In the genomic region with DNA sequence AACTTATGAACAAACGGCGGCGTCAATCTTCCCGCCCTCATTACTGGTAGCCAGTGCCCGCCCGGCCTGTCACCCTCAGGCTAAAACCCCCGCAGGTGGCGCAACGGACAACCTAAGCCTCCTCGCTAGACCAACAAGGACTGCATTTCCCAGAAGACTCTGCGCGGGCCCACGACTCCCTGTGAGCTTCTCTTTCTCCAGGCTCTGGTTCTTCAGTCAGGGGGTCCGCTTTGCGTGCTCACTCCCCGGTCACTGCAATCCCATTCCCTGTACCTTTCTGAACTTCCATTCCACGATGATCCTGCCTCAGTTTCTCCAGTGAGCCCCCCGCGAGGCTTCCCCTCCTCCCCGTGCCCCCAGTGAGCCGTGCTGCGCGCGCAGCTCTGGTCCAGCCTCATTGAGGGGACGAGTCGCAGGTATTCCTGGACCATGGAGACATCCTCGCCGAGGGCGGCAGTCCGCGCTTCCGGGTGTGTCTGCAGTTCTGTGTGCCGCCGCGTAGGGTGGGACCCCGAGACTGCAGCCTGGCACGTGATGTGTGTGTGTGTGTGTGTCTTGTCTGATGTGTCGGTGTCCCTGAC, we compare ENCODE assay signal across 8 mouse cellular contexts. TPM values are rescaled to one million over a fixed set of nuclear protein-coding genes. Genes with fewer than 3 reads are reported as not detected.
DNase-seq lines count a peak whose midpoint lies in the region; ATAC-seq and TF ChIP-seq lines count a peak whose summit lies in the region.

A gene (plus strand): TSS at position 228 of the 581 bp plus-strand sequence.

- TF ChIP-seq EP300 in liver, embryonic 14.5 days (IDR thresholded peaks at IDR 0.05; ENCODE audit: low read depth) = no peak

- peak; percentile 40 for TF ChIP-seq CTCF in liver, embryonic 14.5 days (IDR thresholded peaks at IDR 0.05; ENCODE audit: low read depth)

- H3K36me3 ChIP-seq in liver, embryonic 14.5 days (replicated peaks; ENCODE audit: control insufficient read depth, insufficient read depth, low read depth) = no peaks in the 10 kb centered on the region

- no peaks in the 10 kb centered on the region for H3K4me1 ChIP-seq in liver, embryonic 14.5 days (replicated peaks; ENCODE audit: control insufficient read depth in 2 of 2, insufficient read depth in 2 of 2, low read length in 1 of 2)

- peak within 1 kb of the TSS; percentile 53 to 62 for H3K4me3 ChIP-seq in liver, embryonic 14.5 days (ENCODE audit: insufficient read depth in 1 of 2, low read depth in 2 of 2, low read length in 2 of 2)

- H3K27me3 ChIP-seq in liver, embryonic 14.5 days (ENCODE audit: control insufficient read depth, insufficient read depth, low read length) = peaks cover 45% of the 10 kb centered on the region

- no peaks in the 10 kb centered on the region for H3K9me3 ChIP-seq in liver, embryonic 14.5 days (ENCODE audit: control insufficient read depth, low read length)

- H3K27ac ChIP-seq in liver, embryonic 14.5 days = no peak within 1 kb of the TSS

- 1% methylated on average over 38 of the region's 38 CpGs for whole genome bisulfite sequencing in liver, embryonic 14.5 days (ENCODE audit: insufficient replicate concordance)

- H3K4me2 ChIP-seq in liver, embryonic 14.5 days (ENCODE audit: low read depth) = peak within 1 kb of the TSS; percentile 58

- peak; percentile 45 to 62 for DNase-seq in spleen, adult 18-20 months
- DNase-seq in spleen, adult 12 weeks (ENCODE audit: low spot score) = no peak
- DNase-seq in cerebellum, postnatal 14 days = peak; percentile 90
- peak; percentile 83 to 86 for DNase-seq in frontal cortex, postnatal 36 days (ENCODE audit: low spot score in 2 of 2)
- peak; percentile 69 to 79 for DNase-seq in kidney, postnatal 25 days
- DNase-seq in liver, embryonic 14.5 days (ENCODE audit: low read depth in 3 of 3, low spot score in 3 of 3) = no peak
- DNase-seq in neural tube, embryonic 10.5 days (ENCODE audit: extremely low spot score, low spot score) = peak; percentile 82
- peak; percentile 53 for DNase-seq in thymus, postnatal 25 days

- H3K9ac ChIP-seq in liver, embryonic 14.5 days (replicated peaks) = peak within 1 kb of the TSS; percentile 54

- 0 out of 2 replicates have a peak, but pooled peaks have one; percentile 40 for ATAC-seq in liver, embryonic 14.5 days (ENCODE audit: insufficient read depth)

RNA-seq across cellular contexts. Expression of the gene that starts here (rescaled TPM):
- polyA plus RNA-seq in liver, embryonic 14.5 days (2012; rRNA removed) = 0.18 and 0.48 TPM in 2 replicates
- not detected in 2 replicates for polyA plus RNA-seq in liver, embryonic 14.5 days (2014; fragmentation: Nextera tagmentation; extraction: Ambion mirVana)

Comparison
In these comparisons a context has a peak if more than half of its experiments do, and no peak if none do; other contexts are left out.
1. DNase-seq: peak in spleen, adult 18-20 months (2 of 2), cerebellum, postnatal 14 days (2 of 2), frontal cortex, postnatal 36 days (2 of 2), kidney, postnatal 25 days (2 of 2), neural tube, embryonic 10.5 days (single experiment) and thymus, postnatal 25 days (single experiment); none in spleen, adult 12 weeks (single experiment) and liver, embryonic 14.5 days (0 of 3).
2. Peak in ATAC-seq, H3K4me3 ChIP-seq, H3K9ac ChIP-seq and H3K4me2 ChIP-seq in liver, embryonic 14.5 days; RNA of the gene not detected or under 1 TPM.